Mouse (Mus musculus): Measurements from ENCODE around the gene Swap70.
"Not testable (repeated sequence)": the region's sequence is repeated elsewhere in the genome, so short reads cannot be mapped to it uniquely, and the experiment has no call there.

Gene Swap70

GRCm38 (mm10) chr7:110221586-110222481, at the start of gene Swap70:
TSS of gene Swap70 (plus strand) at chr7:110221711.
- DNase-seq (ENCODE audit: low read depth) = peak; percentile 94

GRCm38 (mm10) chr7:110179208-110179607, 42.3 kb upstream of the Swap70 start:
- DNase-seq (ENCODE audit: low read depth) = no peak

- no peak for DNase-seq (ENCODE audit: low read depth)
Measured at GRCm38 (mm10) chr7:110180613-110181012, 40.9 kb upstream of the Swap70 start.

GRCm38 (mm10) chr7:110181446-110181845, 40.1 kb upstream of the Swap70 start:
- DNase-seq (ENCODE audit: low read depth) = no peak

GRCm38 (mm10) chr7:110184608-110185007, 36.9 kb upstream of the Swap70 start:
- no peak for DNase-seq (ENCODE audit: low read depth)

GRCm38 (mm10) chr7:110189951-110190350, 31.6 kb upstream of the Swap70 start:
- peak; percentile 81 for DNase-seq (ENCODE audit: low read depth)

- DNase-seq (ENCODE audit: low read depth) = peak; percentile 49
Measured at GRCm38 (mm10) chr7:110193186-110193585, 28.3 kb upstream of the Swap70 start.

GRCm38 (mm10) chr7:110197176-110197575, 24.3 kb upstream of the Swap70 start:
- DNase-seq (ENCODE audit: low read depth) = peak; percentile 38

GRCm38 (mm10) chr7:110201933-110202332, 19.6 kb upstream of the Swap70 start:
- DNase-seq (ENCODE audit: low read depth) = no peak

- DNase-seq (ENCODE audit: low read depth) = peak; percentile 65
Measured at GRCm38 (mm10) chr7:110204208-110204607, 17.3 kb upstream of the Swap70 start.

GRCm38 (mm10) chr7:110208341-110208740, 13.2 kb upstream of the Swap70 start:
- DNase-seq (ENCODE audit: low read depth) = no peak

- peak; percentile 11 for DNase-seq (ENCODE audit: low read depth)
Measured at GRCm38 (mm10) chr7:110209422-110209821, 12.1 kb upstream of the Swap70 start.

- no peak for DNase-seq (ENCODE audit: low read depth)
Measured at GRCm38 (mm10) chr7:110211025-110211424, 10.5 kb upstream of the Swap70 start.

GRCm38 (mm10) chr7:110214882-110215281, 6.6 kb upstream of the Swap70 start:
- DNase-seq (ENCODE audit: low read depth) = no peak

GRCm38 (mm10) chr7:110221051-110221585, 393 bp upstream of the Swap70 start:
- peak; percentile 79 for DNase-seq (ENCODE audit: low read depth)

GRCm38 (mm10) chr7:110222583-110223182, 1.2 kb downstream of the Swap70 start:
- peak; percentile 71 for DNase-seq (ENCODE audit: low read depth)

- DNase-seq (ENCODE audit: low read depth) = peak; percentile 31
Measured at GRCm38 (mm10) chr7:110223727-110224510, 2.4 kb downstream of the Swap70 start.

- DNase-seq (ENCODE audit: low read depth) = no peak
Measured at GRCm38 (mm10) chr7:110226484-110226883, 5.0 kb downstream of the Swap70 start.

GRCm38 (mm10) chr7:110229967-110230366, 8.5 kb downstream of the Swap70 start:
- DNase-seq (ENCODE audit: low read depth) = peak; percentile 78

- not testable (repeated sequence) for DNase-seq (ENCODE audit: low read depth)
Measured at GRCm38 (mm10) chr7:110231127-110231526, 9.6 kb downstream of the Swap70 start.

GRCm38 (mm10) chr7:110236085-110236484, 14.6 kb downstream of the Swap70 start:
- peak; percentile 48 for DNase-seq (ENCODE audit: low read depth)

GRCm38 (mm10) chr7:110237451-110237836, 15.9 kb downstream of the Swap70 start:
- DNase-seq (ENCODE audit: low read depth) = peak; percentile 84
